Mouse (Mus musculus) limb, embryonic 14.5 days (tissue): Measurements from ENCODE around the gene Bcl7c. TPM values are rescaled to one million over a fixed set of nuclear protein-coding genes. Genes with fewer than 3 reads are reported as not detected.

Source experiments
- ATAC-seq: fragments of 200-750 bp; cut with Nextera tagmentation; 2 replicates; pipeline ENCODE4 v1.8.0; 2017; ENCODE audit warnings: low read depth, moderate number of reproducible peaks, moderate TSS enrichment; ENCODE audit not compliant: low FRiP score
- DNase-seq: peaks from one replicate; pipeline ENCODE4 v3.0.0-alpha.2; 2015; ENCODE audit warnings: low spot score
- H3K27ac ChIP-seq: fragments of 300-500 bp; sonication (generic); replicated peaks from 2 replicates; pipeline ENCODE4 v1.5.1; 2014; ENCODE audit warnings: low read depth, mild to moderate bottlenecking, low read length, moderate library complexity, mixed read lengths
- H3K27me3 ChIP-seq: fragments of 300-500 bp; sonication (generic); 2 replicates; pipeline ENCODE4 v1.6.1; 2014; ENCODE audit warnings: low read length, mixed read lengths; ENCODE audit not compliant: control insufficient read depth, insufficient read depth
- H3K36me3 ChIP-seq: fragments of 300-500 bp; sonication (generic); 2 replicates; pipeline ENCODE4 v1.6.1; 2014; ENCODE audit warnings: mild to moderate bottlenecking, low read length, moderate library complexity, mixed read lengths; ENCODE audit not compliant: control insufficient read depth, insufficient read depth
- H3K4me1 ChIP-seq: fragments of 300-500 bp; sonication (generic); 2 replicates; pipeline ENCODE4 v1.6.1; 2014; ENCODE audit warnings: antibody characterized with exemption, low read length, mixed read lengths; ENCODE audit not compliant: control insufficient read depth, insufficient read depth
- H3K4me2 ChIP-seq: fragments of 300-500 bp; sonication (generic); replicated peaks from 2 replicates; pipeline ENCODE4 v1.6.1; 2014; ENCODE audit warnings: low read depth, mild to moderate bottlenecking, low read length, moderate library complexity; ENCODE audit not compliant: severe bottlenecking
- H3K4me3 ChIP-seq: fragments of 300-500 bp; sonication (generic); replicated peaks from 2 replicates; pipeline ENCODE4 v1.5.1; 2014; ENCODE audit warnings: low read length
- H3K9ac ChIP-seq: fragments of 300-500 bp; sonication (generic); 2 replicates; pipeline ENCODE4 v1.6.1; 2014; ENCODE audit warnings: mild to moderate bottlenecking, low read depth, low read length, moderate library complexity; ENCODE audit not compliant: severe bottlenecking
- H3K9me3 ChIP-seq: fragments of 300-500 bp; sonication (generic); 2 replicates; pipeline ENCODE4 v1.6.1; 2016; ENCODE audit warnings: low read length; ENCODE audit not compliant: control insufficient read depth
- POLR2A ChIP-seq: fragments of 200-500 bp; IDR thresholded peaks from 2 replicates; pipeline ENCODE4 v1.8.0; 2012; ENCODE audit warnings: inconsistent platforms, mild to moderate bottlenecking, moderate library complexity, borderline replicate concordance; ENCODE audit not compliant: insufficient read depth, insufficient read length; ENCODE audit errors: extremely low read depth
- WGBS: fragments of 180-500 bp; shearing (Covaris S2); extraction: QIAGEN DNeasy Blood & Tissue Kit; methylation state at CpG from one replicate; pipeline ENCODE4 v1.1.7; 2014; 5-methylcytosine and 5-hydroxymethylcytosine counted together
- polyA plus RNA-seq, 2 experiments: library from polyadenylated mRNA; depleted of rRNA in 1 of 2; stranded (reverse) in 1 of 2; unstranded in 1 of 2; fragments of >200 nt; fragmentation: Nextera tagmentation in 1 of 2; extraction: Ambion mirVana in 1 of 2; gene quantifications; 2 replicates each; pipeline versions ENCODE4 v1.2.1 to v1.2.3; 2012 to 2014

Bcl7c gene
- polyA plus RNA-seq, 2 experiments, result 90.0 to 102 TPM

DNA sequence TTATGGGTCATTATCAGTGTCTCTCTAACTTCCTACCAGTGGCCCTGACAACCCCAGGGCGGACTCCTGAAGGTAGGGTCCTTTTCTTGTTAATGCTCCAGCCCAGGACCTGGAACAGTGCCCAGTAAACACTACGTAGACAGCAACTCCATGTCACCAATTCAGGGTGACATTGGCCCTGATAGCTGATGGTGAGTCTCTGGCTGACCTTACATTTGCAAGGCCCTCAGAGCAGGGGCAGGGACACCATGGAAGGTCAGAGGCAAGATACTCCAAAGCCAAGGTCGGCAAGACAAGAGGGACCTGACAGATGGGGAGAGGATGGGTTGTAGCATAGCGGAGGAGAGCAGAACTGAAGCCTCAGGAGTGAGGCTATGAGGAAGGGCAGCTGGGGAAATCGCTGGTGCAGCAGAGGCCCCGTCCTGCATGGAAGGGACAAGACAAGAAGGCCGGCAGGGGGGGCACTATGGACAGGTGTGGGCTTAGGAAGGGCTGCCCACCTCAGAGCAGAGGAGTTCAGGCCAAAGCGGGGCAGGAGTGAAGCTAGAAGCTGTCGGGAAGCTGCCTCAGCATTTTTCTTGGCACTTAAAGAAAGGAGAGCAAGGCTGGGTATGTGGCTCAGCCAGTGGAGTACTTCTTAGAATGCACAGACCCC, 19.0 kb downstream of the Bcl7c start:
- no peak overlapping the region for H3K4me2 ChIP-seq
- WGBS, result 73% methylated on average over 9 of the region's 9 CpGs
- H3K4me3 ChIP-seq, result no peak overlapping the region

DNA sequence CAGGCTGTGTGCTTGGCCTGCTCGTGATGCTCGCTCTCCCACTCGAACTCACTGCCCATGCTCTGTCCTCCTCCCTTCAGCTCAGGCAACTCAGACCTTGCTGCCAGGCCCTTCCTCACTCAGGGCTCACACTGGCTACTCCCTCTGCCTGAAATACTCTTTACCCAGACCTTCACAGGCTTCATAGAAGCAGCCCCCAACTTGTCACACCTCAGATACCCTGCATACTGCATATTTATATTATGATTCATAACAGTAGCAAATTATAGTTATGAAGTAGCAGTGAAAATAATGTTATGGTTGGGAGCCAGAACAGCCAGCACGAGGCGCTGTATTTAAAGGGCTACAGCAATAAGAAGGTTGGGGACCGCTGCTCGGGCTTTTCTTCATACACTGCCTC, 19.8 kb downstream of the Bcl7c start:
- H3K9ac ChIP-seq, result no peak overlapping the region
- WGBS, result 82% methylated on average over 7 of the region's 7 CpGs
- H3K36me3 ChIP-seq, result peaks cover 17% of the 10 kb centered on the region
- H3K4me3 ChIP-seq, result no peak overlapping the region
- no peak for TF ChIP-seq POLR2A
- H3K27ac ChIP-seq, result no peak overlapping the region
- no peak overlapping the region for H3K4me2 ChIP-seq
- no peaks in the 10 kb centered on the region for H3K9me3 ChIP-seq
- ATAC-seq, result no peak
- no peaks in the 10 kb centered on the region for H3K27me3 ChIP-seq
- H3K4me1 ChIP-seq, result peaks cover 6% of the 10 kb centered on the region
- no peak for DNase-seq

More for the DNA sequence above, 19.0 kb downstream of the Bcl7c start:
- Histone ChIP-seq H3K27ac (no peak overlapping the region), H3K36me3 (peaks cover 11% of the 10 kb centered on the region), H3K9me3 (no peaks in the 10 kb centered on the region), H3K4me1 (peaks cover 6% of the 10 kb centered on the region), H3K27me3 (no peaks in the 10 kb centered on the region), H3K9ac (no peak overlapping the region)
- TF ChIP-seq POLR2A, result no peak
- DNase-seq (no peak), ATAC-seq (no peak)

DNA sequence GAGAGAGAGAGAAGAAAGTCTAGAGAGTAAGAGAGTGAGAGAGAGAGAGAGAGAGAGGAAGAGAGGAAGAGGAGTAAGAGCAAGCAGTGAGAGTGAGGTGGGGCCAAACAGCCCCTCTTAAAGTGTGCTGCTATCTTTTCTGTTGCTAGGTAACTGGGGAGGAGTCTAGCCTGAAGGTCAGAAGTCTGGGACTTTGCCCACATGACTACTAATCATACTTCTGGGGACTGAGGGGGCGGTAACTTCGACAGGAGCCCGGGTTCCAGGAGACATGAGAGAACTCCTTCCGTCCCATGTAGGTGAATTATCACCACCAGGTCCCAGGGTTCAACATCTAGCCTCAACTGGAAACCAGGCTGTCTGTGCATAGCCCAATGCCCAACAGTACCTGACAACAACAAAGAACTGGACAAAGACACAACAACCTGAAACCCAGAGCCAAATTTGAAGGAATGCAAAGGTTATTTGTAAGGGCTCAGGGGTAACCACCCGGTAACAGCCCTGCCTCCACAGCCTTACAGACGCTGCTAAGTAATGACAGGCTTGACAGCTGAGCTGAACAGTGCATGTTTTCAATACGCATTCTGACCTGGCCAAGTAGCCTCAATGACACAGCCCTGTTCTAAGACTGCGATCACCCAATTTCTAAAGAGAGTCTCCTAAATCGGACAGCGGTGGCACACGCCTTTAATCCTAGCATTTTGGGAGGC, 21.8 kb downstream of the Bcl7c start:
- no peak overlapping the region for H3K9ac ChIP-seq
- H3K4me2 ChIP-seq, result no peak overlapping the region
- DNase-seq (no peak), ATAC-seq (no peak)
- no peak overlapping the region for H3K4me3 ChIP-seq
- H3K27ac ChIP-seq, result no peak overlapping the region
- 68% methylated on average over 11 of the region's 11 CpGs for WGBS
- H3K4me1 ChIP-seq, result peaks cover 6% of the 10 kb centered on the region
- TF ChIP-seq POLR2A, result no peak
- H3K36me3 ChIP-seq, result peaks cover 19% of the 10 kb centered on the region
- no peaks in the 10 kb centered on the region for H3K27me3 ChIP-seq
- H3K9me3 ChIP-seq, result no peaks in the 10 kb centered on the region

DNA sequence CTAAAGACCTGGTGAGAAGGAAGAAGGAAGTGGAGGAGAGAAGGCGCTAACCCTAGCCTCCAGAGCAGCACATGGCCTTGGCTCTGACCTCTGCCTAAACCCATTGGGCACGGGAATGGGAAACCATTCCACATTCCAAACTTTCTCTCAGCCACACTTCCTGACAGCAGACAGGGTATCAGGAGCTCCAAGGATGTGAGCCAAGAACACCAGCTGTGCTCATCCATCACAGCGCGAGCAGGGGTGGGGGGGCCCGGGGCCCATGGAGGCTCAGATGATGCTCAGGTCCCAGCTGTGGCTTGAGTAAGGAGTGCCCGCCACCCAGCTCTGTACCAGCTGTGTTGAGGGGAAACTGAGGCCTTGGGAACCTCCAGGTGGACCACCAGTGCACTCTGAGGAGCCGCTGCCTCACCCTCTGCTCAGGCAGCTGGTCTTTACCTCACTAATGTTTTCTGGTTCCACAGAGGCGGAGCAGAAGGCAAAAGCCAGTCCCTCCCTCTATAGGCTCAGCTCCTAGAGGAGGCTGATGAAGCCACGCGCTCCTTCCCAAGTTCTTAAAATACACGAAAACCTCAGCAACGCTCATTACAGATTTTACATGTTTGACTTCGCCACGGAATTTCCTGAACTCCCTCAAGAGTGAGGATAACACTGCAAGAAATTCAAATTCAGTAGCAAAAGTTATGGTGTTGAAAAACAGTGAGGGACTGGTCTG, 23.3 kb downstream of the Bcl7c start:
- 66% methylated on average over 14 of the region's 14 CpGs for WGBS
- no peak overlapping the region for H3K9ac ChIP-seq
- ATAC-seq (peak; percentile 80), DNase-seq (peak; percentile 57)
- no peak for TF ChIP-seq POLR2A
- H3K27ac ChIP-seq, result no peak overlapping the region
- no peaks in the 10 kb centered on the region for H3K9me3 ChIP-seq
- H3K4me1 ChIP-seq, result no peaks in the 10 kb centered on the region
- H3K27me3 ChIP-seq, result no peaks in the 10 kb centered on the region
- H3K4me2 ChIP-seq, result no peak overlapping the region
- H3K36me3 ChIP-seq, result peaks cover 19% of the 10 kb centered on the region
- no peak overlapping the region for H3K4me3 ChIP-seq

DNA sequence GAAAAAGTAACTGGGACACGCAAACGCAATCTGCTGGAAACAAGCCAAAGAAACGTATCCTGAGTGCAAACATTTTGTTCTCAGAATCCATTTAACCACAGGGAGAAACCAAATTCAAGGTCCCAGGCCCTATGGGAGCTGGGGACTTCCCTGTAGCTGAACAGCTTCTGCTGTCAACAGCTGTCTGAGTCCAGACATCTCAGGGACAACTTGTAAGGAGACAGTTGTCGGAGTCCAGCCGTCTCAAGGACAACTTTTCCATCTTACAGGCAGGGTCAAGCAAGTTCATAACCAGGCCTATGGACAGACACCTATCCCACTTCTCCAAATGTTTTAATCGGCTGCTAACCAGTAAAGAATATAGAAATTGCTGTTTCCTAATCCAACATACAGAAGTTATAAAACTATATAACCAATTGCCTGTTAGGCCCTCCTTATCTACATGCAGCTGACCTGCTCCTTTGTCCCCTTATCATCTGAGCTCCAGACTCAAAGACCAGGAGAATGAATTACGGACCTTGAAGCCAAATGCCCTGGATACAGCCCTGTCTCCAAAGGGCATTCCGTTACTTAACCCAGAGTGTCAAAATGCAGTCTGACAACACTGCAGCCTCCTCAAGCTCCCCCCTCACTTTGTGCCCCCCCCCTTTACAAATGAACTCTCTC, 26.7 kb downstream of the Bcl7c start:
- 79% methylated on average over 8 of the region's 8 CpGs for WGBS

More for the DNA sequence above, 26.7 kb downstream of the Bcl7c start:
- Histone ChIP-seq H3K4me1 (no peaks in the 10 kb centered on the region), H3K4me3 (no peak overlapping the region), H3K36me3 (peaks cover 14% of the 10 kb centered on the region), H3K9ac (no peak overlapping the region; the same call in 1 of the 2 replicates), H3K27ac (no peak overlapping the region), H3K4me2 (no peak overlapping the region), H3K9me3 (no peaks in the 10 kb centered on the region), H3K27me3 (no peaks in the 10 kb centered on the region)
- no peak for DNase-seq
- no peak for TF ChIP-seq POLR2A
- ATAC-seq, result no peak
